Mouse (Mus musculus): ENCODE results near the gene Klhl18.

Gene Klhl18

DNA sequence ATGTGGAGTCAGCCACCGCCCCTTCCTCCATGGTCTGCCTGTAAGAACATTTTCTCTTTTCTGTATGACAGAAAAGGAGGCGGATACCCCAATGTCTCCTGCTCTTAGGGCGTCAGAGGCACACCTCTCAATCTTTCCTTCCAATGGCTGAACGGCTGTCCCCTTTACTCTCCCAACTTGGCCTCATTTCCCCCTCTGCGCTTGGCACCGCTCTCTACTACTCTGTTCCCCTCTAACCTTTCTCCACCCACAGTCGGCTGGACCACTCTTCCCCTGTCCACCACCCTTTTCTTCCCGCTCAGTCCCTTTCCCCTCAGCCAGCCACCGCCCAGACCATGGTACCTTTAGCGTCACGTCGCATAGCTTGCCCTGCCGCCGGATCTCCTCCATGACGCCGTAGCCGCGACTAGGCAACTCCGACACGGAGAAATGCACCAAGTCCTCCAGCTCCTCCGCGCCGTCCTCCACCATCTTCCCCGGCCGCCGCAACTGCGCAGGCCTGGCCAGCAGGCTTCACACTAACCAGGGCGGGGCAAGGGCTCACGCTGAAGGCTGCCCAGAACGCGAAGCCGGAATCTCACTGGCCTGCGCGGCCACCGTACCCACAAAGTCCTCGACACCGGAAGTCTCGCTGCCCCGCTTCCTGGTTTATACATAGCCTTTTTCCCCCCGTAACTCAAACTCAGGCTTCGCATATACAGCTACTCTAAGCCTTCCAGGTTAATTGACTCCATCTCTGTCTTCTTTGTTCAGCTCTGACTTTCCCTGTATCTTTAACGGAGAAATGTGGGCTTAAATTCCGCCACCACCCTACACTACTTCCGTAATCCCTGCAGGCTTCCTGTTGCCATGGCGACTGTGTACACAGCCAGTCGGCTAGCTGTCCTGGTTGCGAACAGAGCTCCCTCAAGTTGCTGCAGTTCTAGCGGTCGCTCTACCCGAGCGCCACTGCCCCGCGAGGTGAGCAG is at the start of gene Klhl18, which contains the start of gene Kif9:
Gene Klhl18, minus strand, starts transcription at position 571 of the 968 bp plus-strand sequence.
Gene Kif9, plus strand, starts transcription at position 835 of the 968 bp plus-strand sequence.
- DNase-seq (ENCODE audit: low spot score) = peak; percentile 96

DNA sequence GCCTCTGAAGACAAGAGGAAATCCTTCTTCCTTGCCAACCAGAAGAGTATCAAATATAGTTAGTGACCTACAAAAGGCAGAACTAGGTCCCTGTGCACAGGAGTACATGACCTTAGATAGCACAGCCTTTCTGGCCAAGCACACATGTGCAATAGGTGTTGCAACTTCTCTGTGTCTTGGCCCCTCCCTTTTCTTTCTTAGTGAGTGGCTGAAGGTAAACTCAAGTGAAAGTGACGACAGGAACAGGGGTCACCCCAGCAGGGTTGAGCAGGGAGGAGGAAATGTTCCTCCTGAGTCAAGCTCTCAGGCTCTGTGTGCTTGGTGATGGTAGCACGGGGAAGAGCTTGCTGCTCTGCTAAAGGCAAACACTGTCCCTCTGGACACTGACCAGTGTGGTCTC is 49.2 kb upstream of the Klhl18 start:
- no peak for DNase-seq (ENCODE audit: low spot score)

DNA sequence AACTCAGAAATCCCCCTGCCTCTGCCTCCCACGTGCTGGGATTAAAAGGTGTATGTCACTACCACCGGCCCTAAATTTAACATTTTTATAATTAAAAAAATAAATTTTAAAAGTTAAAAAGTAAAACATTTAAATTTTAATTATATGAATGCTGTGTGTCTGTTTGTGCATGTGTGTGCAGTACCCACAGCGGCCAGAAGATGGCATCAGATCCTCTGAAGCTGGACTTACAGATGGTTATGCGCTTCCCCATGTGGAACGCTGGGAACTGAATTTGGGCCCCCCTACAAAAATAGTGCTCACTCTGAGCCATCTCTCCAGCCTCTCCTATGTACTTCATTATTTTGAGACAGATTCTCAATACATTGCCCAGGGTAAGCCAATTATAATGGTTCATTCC is 14.4 kb upstream of the Klhl18 start:
- DNase-seq (ENCODE audit: low spot score) = no peak

DNA sequence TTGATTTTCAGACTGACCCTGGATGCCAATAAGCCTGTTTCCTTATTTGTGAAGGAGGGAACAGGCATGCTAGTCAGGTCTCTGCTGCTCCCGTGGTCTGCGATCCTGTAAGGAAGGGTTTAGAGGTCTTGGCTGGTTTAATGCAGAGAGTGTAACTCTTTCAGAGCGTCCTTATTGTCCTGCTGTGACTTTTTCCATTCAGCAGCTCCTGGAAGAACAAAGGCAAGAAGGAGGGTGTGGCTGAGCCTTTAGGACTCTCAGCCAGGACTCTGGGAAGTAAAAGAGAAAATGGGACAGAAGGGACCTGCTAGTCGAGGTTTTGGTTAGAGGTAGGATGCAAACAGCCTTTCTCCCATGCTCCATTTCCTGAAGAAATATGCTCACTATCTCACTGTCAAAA is 12.3 kb upstream of the Klhl18 start:
- DNase-seq (ENCODE audit: low spot score) = no peak

DNA sequence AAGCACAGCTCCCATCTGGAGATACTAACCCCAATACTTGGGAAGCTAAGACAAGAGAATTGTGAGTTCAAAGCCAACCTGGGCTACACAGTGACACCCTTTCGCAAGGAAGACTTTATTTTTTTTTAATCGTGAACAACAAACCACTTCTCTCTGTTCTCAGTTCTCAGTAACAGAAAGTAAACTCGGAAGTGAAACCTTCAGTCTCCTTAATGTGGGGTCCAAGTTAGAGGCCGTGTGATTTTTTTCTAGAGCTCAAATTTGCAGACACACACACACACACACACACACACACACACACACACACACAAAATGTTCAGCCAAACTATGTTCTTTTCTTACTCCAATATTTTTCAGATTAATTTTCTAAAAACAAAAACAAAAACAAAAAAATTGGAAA is 2.1 kb upstream of the Klhl18 start:
- no peak for DNase-seq (ENCODE audit: low spot score)

DNA sequence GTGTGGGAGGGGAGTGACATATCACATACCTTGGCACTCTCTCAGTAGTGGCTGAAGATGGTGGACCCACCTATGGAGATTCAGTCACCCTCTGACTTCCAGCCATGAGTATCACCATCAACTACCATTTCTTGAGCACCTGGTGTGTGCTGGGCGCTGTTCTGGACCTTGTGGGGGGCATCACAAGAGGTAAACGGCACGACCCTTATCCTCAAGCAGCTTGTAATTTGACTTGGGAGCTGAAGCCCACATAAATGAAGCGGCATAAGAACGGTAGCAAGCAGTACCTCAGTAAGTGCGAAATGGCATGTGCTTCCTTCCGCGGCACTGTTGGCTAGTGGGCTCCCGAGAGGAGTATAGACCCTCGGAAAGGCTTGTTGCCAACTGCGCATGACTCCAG is 1.5 kb upstream of the Klhl18 start:
- DNase-seq (ENCODE audit: low spot score) = no peak

DNA sequence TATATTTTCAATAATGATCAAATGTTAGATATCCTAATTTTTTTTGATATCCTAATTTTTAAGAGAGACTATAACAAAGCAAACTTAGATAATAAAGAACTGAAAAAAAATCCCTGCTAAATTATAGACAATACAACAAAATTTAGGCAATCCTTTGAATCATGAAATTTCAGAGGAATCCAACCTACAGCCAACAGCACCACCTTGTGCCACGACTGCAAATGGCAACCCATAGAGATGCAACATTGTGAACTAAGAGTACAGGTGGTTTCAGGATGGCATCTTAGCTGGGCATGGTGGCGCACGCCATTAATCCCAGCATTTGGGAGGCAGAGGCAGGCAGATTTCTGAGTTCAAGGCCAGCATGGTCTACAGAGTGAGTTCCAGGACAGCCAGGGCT is 10.3 kb downstream of the Klhl18 start:
- no peak for DNase-seq (ENCODE audit: low spot score)

DNA sequence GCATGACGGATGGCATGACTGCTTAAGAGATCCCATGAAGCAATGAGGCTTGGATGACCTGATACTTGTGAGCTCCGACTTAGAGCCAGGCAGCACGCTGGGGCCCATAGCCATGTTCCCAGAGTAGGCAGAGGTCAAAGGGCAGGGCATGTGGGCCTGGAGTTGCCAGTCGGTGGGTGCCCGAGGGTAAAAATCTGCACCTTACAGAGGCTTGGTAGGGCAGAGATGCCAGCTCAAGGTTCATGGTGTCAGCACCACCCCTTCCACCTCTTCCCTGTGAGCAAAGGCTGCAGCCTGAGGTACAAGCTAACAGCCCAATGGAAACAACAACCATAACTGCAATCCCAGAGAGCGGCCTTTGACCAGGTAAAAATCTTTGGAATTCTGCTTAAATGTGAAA is 11.2 kb downstream of the Klhl18 start:
- no peak for DNase-seq (ENCODE audit: low spot score)

DNA sequence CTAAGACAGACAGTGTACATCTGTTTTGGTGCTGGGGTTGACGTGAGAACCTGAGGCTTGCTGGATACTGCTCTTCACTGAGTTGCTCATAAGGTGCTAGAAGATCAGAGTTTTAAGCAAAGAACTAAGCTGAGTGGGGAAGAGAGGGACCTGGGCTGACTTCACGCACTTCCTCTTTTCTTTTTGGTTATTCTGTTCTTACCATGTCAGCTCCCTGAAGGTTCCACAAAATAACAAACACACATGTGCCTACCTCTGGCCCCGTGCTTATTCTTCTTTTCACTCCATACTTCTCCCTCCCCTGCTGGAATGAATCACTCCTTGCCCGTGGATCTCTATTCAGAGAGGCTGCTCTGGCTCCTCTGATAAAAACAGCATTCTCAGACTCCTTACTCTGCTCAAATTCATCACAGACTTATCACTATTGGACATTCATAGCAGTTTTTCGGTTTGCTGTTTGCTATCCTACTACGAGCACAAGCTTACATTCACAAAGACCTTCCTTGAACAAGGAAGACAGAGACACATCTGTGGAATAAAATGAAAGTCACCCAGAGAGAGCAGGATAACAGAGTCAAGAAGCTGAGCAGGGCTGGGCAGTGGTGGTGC is 12.4 kb downstream of the Klhl18 start:
- no peak for DNase-seq (ENCODE audit: low spot score)

DNA sequence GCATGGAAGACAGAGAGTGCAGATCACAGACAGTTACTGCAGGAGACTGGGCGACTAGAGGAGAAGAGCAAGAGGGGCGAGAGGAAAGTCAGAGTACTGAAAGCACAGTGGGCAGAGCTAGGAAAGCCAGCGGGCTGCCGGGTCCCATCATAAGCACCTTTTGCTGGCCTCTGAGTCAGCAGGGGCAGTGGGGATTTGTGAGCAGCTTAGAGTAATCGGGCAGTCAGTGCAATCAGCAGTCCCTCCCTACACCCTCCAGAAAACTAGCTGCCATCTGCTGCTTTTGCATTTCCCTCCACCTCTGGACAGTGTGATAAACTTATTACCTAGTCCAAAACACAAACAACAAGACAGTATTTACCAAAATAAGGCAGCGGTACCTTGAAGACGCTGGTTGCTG is 14.2 kb downstream of the Klhl18 start:
- no peak for DNase-seq (ENCODE audit: low spot score)

DNA sequence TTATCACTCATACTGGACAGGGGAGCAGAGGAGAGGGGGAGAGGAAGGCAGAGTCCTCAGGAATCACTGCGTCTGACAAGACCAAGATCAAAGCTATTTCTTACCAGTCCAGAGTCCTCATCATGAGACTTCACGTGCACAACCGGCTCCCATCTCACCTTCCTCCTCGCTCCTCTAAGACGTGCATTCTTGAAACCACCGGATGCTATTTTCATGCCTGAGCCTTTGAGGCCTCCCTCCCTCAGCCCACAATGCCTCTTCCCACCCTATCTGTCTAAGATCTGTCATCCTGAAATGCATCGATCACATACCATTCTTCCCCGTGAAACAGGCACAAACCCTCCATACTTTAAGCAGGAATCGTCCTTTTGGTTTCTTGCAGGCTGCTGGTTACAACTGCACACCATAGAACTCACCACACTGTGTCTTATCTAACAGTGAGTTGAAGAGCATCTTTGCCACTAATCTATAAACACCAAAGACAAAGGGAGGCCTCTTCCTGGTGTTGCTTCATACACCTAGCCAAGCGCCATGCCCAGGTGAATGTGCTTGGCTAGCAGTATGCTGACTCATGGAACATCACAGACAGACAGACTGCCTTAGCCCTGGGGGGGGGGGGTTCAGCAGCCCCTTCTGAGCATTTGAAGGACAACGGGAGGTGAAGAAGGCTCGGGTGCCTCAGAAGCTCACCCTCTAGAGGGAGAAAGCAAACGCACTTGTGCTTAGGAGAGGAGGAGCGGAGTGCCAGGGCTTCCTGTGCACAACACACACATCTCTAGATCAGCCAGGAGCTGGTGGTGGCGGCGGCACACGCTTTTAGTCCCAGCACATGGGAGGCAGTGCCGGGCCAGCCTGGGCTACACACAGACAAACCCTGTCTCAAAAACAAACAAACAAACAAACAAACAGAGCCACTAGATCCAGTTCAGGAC is 15.3 kb downstream of the Klhl18 start:
- DNase-seq (ENCODE audit: low spot score) = no peak

DNA sequence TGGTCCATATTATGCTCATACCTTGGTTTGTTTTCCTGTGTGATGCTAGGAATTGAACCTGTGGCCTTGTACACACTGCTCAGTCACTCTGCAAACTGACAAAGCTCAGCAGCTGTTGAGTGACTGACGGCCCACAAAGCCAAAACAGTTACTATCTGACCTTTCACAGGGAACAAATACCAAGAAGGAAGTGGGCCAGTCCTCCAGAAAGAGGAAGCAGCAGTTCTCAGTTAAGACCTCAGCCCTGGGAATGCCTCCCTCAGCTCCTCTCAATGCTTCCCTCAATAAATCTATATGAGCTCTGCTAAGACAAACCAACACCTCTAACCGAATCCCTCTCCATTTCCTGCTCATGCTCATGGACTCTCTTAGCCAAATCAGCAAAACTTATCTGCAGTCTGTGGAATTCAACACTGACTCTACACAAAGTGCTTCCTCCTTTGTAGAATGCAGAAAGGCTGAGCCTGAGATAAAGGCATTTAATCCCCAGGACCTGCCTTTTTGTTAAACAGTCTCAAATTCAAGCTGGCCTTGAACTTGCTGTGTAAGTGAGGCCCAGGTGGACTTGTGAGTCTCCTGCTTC is 17.3 kb downstream of the Klhl18 start:
- DNase-seq (ENCODE audit: low spot score) = no peak

DNA sequence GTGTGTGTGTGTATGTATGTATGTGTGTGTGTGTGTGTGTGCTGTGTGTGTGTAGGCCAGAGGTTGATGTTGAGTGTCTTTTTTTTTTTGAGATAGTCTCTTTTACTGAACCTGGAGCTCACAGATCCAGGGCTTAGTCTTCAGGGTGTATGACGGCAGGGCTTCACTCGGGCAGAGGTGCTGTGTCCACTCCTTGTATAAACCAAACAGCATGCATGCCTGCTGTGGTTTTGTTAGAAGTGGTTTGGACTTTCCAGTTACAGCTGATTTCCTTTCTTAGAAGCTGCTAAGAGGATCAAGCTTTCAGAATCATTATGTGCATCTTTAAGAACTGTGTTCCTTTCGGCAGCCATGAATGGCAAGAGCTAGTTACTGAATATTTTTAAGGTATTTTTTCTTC is 18.6 kb downstream of the Klhl18 start:
- no peak for DNase-seq (ENCODE audit: low spot score)

DNA sequence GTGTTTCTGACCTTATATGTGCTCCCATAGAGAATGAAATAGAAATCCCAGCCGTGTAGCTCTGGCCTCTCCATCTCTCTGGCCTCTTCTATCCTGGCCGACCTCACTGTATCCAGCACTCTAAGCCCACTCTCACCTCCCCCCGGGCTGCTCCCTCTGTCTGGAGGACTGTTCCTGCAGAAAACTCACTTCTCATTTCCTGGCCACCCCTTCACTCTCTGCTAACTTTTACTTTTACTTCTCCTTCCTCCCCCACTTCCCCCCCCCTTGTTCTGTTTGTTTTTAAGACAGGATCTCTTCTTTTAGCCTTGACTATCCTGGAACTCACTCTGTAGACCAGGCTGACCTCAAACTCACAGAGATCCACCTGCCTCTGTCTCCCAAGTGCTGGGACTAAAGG is 24.0 kb downstream of the Klhl18 start:
- DNase-seq (ENCODE audit: low spot score) = no peak

DNA sequence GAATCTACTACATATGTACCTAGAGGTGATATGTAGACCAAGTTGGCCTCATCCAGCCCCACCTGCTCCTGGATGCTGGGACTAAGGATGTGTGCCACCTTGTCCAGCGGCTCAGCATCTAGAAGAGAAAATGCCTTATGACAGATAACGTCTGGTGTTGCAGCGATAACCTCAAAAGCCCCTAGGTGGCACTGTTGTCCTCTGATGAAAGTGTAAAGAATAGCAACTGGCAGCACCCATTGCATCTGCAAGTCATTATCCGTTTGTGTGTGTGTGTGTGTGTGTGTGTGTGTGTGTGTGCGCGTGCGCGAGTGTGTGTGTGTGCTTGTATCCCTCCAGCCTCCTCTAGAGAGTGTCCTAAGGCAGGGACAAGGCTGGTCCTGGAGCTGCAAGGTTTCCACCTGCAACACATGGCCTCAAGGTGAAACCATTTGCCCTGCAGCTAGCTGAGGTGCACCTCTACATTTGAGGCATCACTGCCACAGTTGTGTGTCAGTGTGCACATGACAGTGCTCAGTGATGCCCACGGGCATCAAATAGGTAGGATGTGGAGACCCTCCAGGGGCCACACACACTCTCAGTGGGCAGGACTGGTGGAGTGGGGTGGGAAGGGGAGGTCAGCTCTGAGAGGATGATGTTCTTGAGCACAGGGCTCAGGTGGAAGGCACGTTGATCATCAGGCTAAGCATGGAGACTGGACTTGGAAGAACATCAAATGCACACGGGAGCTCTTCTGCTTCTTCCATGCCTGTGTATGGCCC is 27.5 kb downstream of the Klhl18 start:
- peak; percentile 41 for DNase-seq (ENCODE audit: low spot score)

DNA sequence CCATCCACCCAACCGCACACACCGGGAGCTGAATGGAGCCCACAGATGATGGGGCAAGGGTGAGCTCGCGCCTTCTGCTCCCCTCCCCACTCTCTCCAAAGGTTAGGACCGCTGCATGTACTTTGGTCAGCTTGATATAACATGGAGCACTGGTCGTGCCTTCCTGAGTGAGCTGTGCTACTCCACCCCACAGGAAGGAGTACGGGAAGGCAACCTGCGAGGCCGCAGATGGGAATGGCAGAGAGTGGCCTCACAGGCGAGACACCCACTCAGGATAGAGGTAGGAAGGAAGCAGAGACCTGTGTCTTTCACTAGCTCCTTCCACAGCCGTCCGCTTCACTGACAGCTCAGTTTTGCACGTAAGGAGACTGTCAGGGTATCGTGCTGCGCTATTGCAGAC is 28.1 kb downstream of the Klhl18 start:
- DNase-seq (ENCODE audit: low spot score) = no peak

DNA sequence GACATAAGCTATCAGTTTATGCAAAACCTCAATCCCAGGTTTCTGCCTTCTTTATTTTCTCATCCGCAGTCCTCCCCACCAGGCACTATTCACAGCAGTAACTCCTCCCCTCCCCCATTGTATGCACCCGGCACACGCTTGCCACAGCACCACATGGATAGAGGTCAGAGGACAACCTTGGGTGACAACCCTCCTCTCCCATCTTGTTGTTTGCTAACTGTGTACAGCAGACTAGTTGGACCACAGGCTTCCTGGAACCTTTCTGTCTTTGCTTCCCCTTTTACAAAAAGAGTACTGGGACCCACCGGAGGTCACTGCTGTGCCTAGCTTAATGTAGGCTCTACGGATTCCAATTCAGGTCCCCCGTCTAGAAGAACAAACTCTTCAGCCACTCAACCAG is 35.9 kb downstream of the Klhl18 start:
- DNase-seq (ENCODE audit: low spot score) = no peak

DNA sequence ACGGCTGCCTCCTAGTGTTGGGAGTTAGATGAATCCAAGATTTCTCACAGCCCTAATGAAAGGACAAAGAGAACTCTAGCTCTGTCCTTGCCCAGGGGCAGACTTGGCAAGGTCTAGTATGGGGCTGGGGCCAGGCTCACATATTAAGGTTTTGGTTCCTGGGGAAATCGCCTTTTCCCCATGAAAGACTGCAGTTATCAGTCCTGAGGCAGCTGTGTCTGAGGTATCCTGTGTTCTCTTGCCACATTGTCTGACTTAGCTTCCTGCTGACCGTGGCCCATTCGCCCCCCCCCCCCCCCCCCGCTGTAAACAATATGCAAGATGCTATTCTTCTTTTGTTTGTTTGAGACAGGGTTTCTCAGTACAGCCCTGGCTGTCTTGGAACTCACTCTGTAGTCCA is 36.4 kb downstream of the Klhl18 start:
- no peak for DNase-seq (ENCODE audit: low spot score)

DNA sequence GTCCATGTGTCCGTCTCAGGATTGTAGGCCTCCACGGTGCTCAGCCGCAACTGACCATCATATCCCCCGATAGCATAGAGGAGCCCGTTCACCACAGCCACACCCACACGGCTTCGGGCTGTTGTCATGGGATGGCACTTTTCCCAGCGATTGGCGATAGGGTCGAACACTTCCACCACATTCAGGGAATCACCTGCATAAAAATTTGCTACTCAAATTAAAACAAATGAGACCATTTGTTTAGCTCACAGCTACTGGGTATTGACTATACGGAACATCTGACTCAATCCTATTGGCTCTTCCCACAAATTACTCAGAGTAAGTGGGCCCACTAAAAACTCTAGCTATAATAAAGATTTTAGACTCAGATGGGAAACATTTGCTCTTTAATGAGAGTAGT is 40.5 kb downstream of the Klhl18 start:
- no peak for DNase-seq (ENCODE audit: low spot score)

DNA sequence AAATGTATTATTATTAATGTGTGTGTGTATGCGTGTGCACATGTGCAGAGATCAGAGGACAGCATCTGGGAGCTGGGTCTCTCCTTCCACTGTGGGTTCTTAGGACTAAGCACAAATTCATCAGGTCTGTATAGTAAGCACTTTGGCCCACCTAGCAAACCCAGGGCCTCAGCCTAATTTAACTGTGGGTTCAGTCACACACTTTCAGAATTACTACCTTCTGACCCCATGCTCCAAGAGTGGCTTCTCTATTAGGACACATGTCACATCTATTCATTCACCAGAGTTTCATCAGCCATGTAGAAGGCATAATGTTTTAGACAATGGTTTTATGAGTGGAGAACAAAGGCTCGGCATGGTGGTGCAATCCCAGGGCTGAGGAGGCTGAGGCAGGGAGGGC is 43.4 kb downstream of the Klhl18 start:
- DNase-seq (ENCODE audit: low spot score) = no peak

DNA sequence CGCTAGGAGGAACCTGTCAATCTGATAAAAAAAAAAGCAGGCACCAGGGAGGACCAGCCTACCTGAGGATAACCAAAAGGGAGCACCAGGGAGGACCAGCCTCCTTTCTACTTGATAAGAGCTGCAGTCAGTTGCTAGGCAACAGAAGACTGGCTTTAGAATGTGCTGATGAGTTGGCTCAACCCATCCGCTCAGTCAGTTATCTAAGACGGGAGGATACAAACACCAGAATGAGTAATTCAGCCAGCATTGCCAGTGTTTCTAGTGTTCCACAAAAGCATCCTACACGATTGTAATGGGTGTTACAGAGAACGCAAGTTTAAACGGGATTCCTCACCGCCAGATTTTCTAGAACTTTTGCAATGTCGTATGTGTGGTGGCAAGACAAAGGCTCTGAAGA is 45.3 kb downstream of the Klhl18 start:
- DNase-seq (ENCODE audit: low spot score) = no peak
